Mouse (Mus musculus) liver, embryonic 16.5 days (tissue): Measurements from ENCODE around the gene Olfr186. TPM values are rescaled to one million over a fixed set of nuclear protein-coding genes. Genes with fewer than 3 reads are reported as not detected.

ENCODE experiments used
- ATAC-seq: fragments of 200-750 bp; cut with Nextera tagmentation; 2 replicates; pipeline ENCODE4 v1.8.0; 2017; ENCODE audit warnings: low read depth, mild to moderate bottlenecking, moderate number of reproducible peaks, moderate library complexity
- H3K27ac ChIP-seq: fragments of 300-500 bp; sonication (generic); 2 replicates; pipeline ENCODE4 v1.5.1; 2014; ENCODE audit warnings: mild to moderate bottlenecking, low read length
- H3K27me3 ChIP-seq: fragments of 300-500 bp; sonication (generic); 2 replicates; pipeline ENCODE4 v1.6.1; 2014; ENCODE audit warnings: low read depth, low read length, mixed read lengths; ENCODE audit not compliant: control insufficient read depth, insufficient read depth
- H3K36me3 ChIP-seq: fragments of 300-500 bp; sonication (generic); 2 replicates; pipeline ENCODE4 v1.6.1; 2014; ENCODE audit warnings: mild to moderate bottlenecking; ENCODE audit not compliant: control insufficient read depth, insufficient read depth
- H3K4me1 ChIP-seq: fragments of 300-500 bp; sonication (generic); 2 replicates; pipeline ENCODE4 v1.6.1; 2014; ENCODE audit warnings: low read depth, low read length, mixed read lengths; ENCODE audit not compliant: control insufficient read depth
- H3K4me2 ChIP-seq: fragments of 300-500 bp; sonication (generic); 2 replicates; pipeline ENCODE4 v1.6.1; 2014; ENCODE audit warnings: low read depth, low read length, mixed read lengths
- H3K4me3 ChIP-seq: fragments of 300-500 bp; sonication (generic); 2 replicates; pipeline ENCODE4 v1.5.1; 2014; ENCODE audit warnings: low read depth, mild to moderate bottlenecking, low read length
- H3K9ac ChIP-seq: fragments of 300-500 bp; sonication (generic); 2 replicates; pipeline ENCODE4 v1.6.1; 2014; ENCODE audit warnings: low read depth, low read length
- H3K9me3 ChIP-seq: fragments of 300-500 bp; sonication (generic); replicated peaks from 2 replicates; pipeline ENCODE4 v1.6.1; 2016; ENCODE audit warnings: low read length; ENCODE audit not compliant: control insufficient read depth
- WGBS: fragments of 180-500 bp; shearing (Covaris S2); extraction: QIAGEN DNeasy Blood & Tissue Kit; methylation state at CpG from one replicate; pipeline ENCODE4 v1.1.7; 2014; ENCODE audit not compliant: insufficient replicate concordance; 5-methylcytosine and 5-hydroxymethylcytosine counted together
- polyA plus RNA-seq: library from polyadenylated mRNA; unstranded; fragments of >200 nt; fragmentation: Nextera tagmentation; extraction: Ambion mirVana; gene quantifications from 2 replicates; pipeline ENCODE4 v1.2.1, GENCODE M21; 2015

The Olfr186 gene
- polyA plus RNA-seq, 1 experiment from 2014 or later = not detected

DNA sequence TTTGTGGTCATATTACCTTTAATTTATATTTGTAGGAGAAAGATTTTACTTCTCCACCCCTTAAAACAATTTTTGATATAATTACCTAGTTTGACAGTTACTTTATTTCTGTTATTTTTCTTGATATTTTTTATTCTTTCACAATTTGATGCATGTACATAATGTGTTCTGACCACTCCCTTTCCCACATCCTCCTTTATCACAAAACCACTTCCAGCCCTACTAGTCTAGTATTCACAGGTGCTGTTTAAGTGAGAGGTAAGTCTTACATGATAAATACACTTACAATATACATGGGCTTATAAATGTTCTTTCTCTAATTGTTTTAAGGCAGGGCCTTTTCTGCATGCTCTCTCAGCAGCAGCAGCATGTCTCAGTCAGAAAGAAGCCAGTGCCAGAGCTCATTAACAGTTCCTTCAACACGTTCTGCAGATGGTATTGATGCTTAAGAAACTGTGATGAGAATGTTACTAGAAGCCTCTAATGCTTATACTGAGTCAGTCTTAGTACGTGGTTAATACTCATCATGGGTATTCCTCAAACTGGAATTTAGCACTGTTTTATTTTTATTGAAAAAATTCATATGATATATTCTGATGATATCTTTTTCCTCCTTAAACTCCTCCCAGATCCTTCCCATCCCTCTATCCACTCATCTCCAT, 16.6 kb downstream of the Olfr186 start:
- H3K36me3 ChIP-seq = no peaks in the 10 kb centered on the region
- WGBS = 35% methylated on average over 2 of the region's 2 CpGs
- no peak for ATAC-seq

DNA sequence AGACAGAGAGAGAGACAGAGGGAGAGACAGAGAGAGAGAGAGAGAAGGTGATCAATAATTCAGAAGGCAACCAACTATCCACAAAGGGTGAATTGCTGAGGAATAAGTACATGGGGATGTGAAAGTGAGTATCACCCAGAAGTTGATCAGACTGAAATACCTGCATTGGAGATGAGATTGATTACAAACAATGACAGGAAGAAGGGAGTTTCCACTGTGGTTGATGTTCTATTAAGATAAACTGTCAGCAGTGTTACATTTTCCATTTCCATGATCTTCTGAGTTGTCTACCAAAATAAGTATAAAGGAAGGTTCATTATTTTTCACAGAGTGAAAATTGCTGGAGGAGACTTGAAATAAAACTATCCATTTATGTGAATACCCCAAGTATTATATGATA, 22.9 kb downstream of the Olfr186 start:
- no peak for ATAC-seq
- Histone ChIP-seq H3K27me3 (no peaks in the 10 kb centered on the region), H3K4me2 (no peak overlapping the region), H3K27ac (no peak overlapping the region), H3K4me3 (no peak overlapping the region), H3K36me3 (no peaks in the 10 kb centered on the region), H3K4me1 (no peaks in the 10 kb centered on the region), H3K9ac (no peak overlapping the region), H3K9me3 (no peaks in the 10 kb centered on the region)

More for the DNA sequence above, 16.6 kb downstream of the Olfr186 start:
- Histone ChIP-seq H3K27ac (no peak overlapping the region), H3K4me3 (no peak overlapping the region), H3K9me3 (no peaks in the 10 kb centered on the region), H3K9ac (no peak overlapping the region), H3K4me2 (no peak overlapping the region), H3K4me1 (no peaks in the 10 kb centered on the region), H3K27me3 (no peaks in the 10 kb centered on the region)

GRCm38 (mm10) chr16:58995057-58995456, 35.0 kb downstream of the Olfr186 start, which contains the start of gene Olfr183:
TSS of gene Olfr183 (plus strand) at chr16:58995357.
- Histone ChIP-seq H3K4me2 (no peak within 1 kb of the TSS), H3K4me3 (no peak within 1 kb of the TSS), H3K9ac (no peak within 1 kb of the TSS), H3K4me1 (no peaks in the 10 kb centered on the region), H3K36me3 (no peaks in the 10 kb centered on the region), H3K27me3 (no peaks in the 10 kb centered on the region), H3K9me3 (no peaks in the 10 kb centered on the region), H3K27ac (no peak within 1 kb of the TSS)
- ATAC-seq = no peak
- WGBS = 49% methylated on average over 2 of the region's 2 CpGs

Other genes with a start within 250 kb of the Olfr186 start
- not detected in 2 replicates for gene Olfr173, start 230.0 kb downstream of the Olfr186 start, polyA plus RNA-seq
- not detected in 2 replicates for gene Olfr175-ps1, start 203.5 kb downstream of the Olfr186 start, polyA plus RNA-seq
- gene Olfr177, start 155.5 kb downstream of the Olfr186 start, polyA plus RNA-seq = not detected in 2 replicates
- not detected in 2 replicates for gene Olfr178, start 138.2 kb downstream of the Olfr186 start, polyA plus RNA-seq
- gene Olfr181, start 101.5 kb downstream of the Olfr186 start, polyA plus RNA-seq = not detected in 2 replicates
- gene Olfr180, start 100.9 kb downstream of the Olfr186 start, polyA plus RNA-seq = not detected in 2 replicates
- not detected in 2 replicates for gene Olfr183, start 34.9 kb downstream of the Olfr186 start, polyA plus RNA-seq
- not detected in 2 replicates for gene Olfr187, start 9.5 kb upstream of the Olfr186 start, polyA plus RNA-seq
- gene Olfr190, start 47.7 kb upstream of the Olfr186 start, polyA plus RNA-seq = not detected in 2 replicates
- not detected in 2 replicates for gene Olfr191, start 59.5 kb upstream of the Olfr186 start, polyA plus RNA-seq
- gene Olfr193, start 81.6 kb upstream of the Olfr186 start, polyA plus RNA-seq = not detected in 2 replicates
- not detected in 2 replicates for gene Olfr194, start 90.8 kb upstream of the Olfr186 start, polyA plus RNA-seq
- not detected in 2 replicates for gene Olfr195, start 116.8 kb upstream of the Olfr186 start, polyA plus RNA-seq
- not detected in 2 replicates for gene Olfr196, start 140.2 kb upstream of the Olfr186 start, polyA plus RNA-seq
- not detected in 2 replicates for gene Olfr198, start 173.2 kb upstream of the Olfr186 start, polyA plus RNA-seq
- not detected in 2 replicates for gene Olfr199, start 189.5 kb upstream of the Olfr186 start, polyA plus RNA-seq
- gene Olfr201, start 242.3 kb upstream of the Olfr186 start, polyA plus RNA-seq = 0.06 and 0.09 TPM in 2 replicates